In genomic region chr3:80803211-80803610, GRCm38 (mm10) we compare ENCODE assay signal across 12 mouse cellular contexts. TPM values are rescaled to one million over a fixed set of nuclear protein-coding genes. Genes with fewer than 3 reads are reported as not detected.
DNase-seq lines count a peak whose midpoint lies in the region; ATAC-seq and TF ChIP-seq lines count a peak whose summit lies in the region.
"Had no signal": no experiment of that assay in that cellular context is flagged by ENCODE, and none has a peak within 500 bp of the region (broad histone marks: within the 10 kb centered on the region; RNA-seq: fewer than 3 reads in every experiment).

No protein-coding gene starts in this region.

- ATAC-seq in lung, embryonic 15.5 days (ENCODE audit: borderline replicate concordance, extremely low read depth, low FRiP score, low TSS enrichment) = no peak
- ATAC-seq in forebrain, embryonic 11.5 days (replicated peaks; ENCODE audit: low FRiP score) = no peak
- ATAC-seq in intestine, embryonic 15.5 days = peak; percentile 48
- no peak for ATAC-seq in megakaryocyte-erythroid progenitor cell, adult 5-6 weeks (replicated peaks; ENCODE audit: low FRiP score, low TSS enrichment, poor library complexity, severe bottlenecking)

- 0 out of 2 replicates have a peak overlapping the region, but pooled peaks have one; percentile 76 for H3K4me2 ChIP-seq in lung, embryonic 15.5 days
- H3K4me2 ChIP-seq in forebrain, embryonic 11.5 days (ENCODE audit: low read depth, low read length, severe bottlenecking) = peak overlapping the region; percentile 50
- peak overlapping the region; percentile 92 for H3K4me2 ChIP-seq in intestine, embryonic 15.5 days (replicated peaks)

- no peak for TF ChIP-seq CTCF in olfactory bulb, adult 2 months (IDR thresholded peaks at IDR 0.05; ENCODE audit: insufficient read depth, low read depth, low read length)

- no peak for DNase-seq in lung, postnatal 25 days (ENCODE audit: low spot score)
- DNase-seq in forebrain, embryonic 11.5 days (ENCODE audit: low spot score) = no peak
- DNase-seq in adipocyte (ENCODE audit: low spot score) = no peak
- DNase-seq in layer of hippocampus, adult 11-12 months (ENCODE audit: low spot score) = no peak

- H3K9ac ChIP-seq in lung, embryonic 15.5 days = no peak overlapping the region
- peak overlapping the region; percentile 50; the same call in 1 of the 2 replicates for H3K9ac ChIP-seq in forebrain, embryonic 11.5 days (ENCODE audit: low read length)
- H3K9ac ChIP-seq in intestine, embryonic 15.5 days = no peak overlapping the region
- H3K9ac ChIP-seq: heart, embryonic 12.5 days; liver, postnatal 0 days had no signal

- no peak overlapping the region for H3K27ac ChIP-seq in lung, embryonic 15.5 days
- H3K27ac ChIP-seq in forebrain, embryonic 11.5 days (ENCODE audit: low read depth, low read length) = no peak overlapping the region
- no peak overlapping the region for H3K27ac ChIP-seq in intestine, embryonic 15.5 days
- H3K27ac ChIP-seq in olfactory bulb, adult 2 months (ENCODE audit: insufficient read depth, low read depth, low read length) = peak overlapping the region; percentile 96

- no peak for TF ChIP-seq POLR2A in olfactory bulb, adult 2 months (IDR thresholded peaks at IDR 0.05; ENCODE audit: insufficient read depth, low read depth, low read length)

- 62% methylated on average over 8 of the region's 8 CpGs for WGBS in lung, embryonic 15.5 days
- 46% methylated on average over 8 of the region's 8 CpGs for WGBS in forebrain, embryonic 11.5 days
- 61% methylated on average over 8 of the region's 8 CpGs for WGBS in intestine, embryonic 15.5 days
- WGBS in olfactory bulb, adult 2 months = 19% methylated on average over 8 of the region's 8 CpGs

- H3K4me1 ChIP-seq in lung, embryonic 15.5 days = peaks cover 11% of the 10 kb centered on the region
- H3K4me1 ChIP-seq in forebrain, embryonic 11.5 days (replicated peaks; ENCODE audit: control insufficient read depth, insufficient read depth, low read length) = 0 out of 2 replicates have a peak, but pooled peaks cover 2% of the 10 kb centered on the region
- peaks cover 11% of the 10 kb centered on the region; the same call in 1 of the 2 replicates for H3K4me1 ChIP-seq in intestine, embryonic 15.5 days (replicated peaks)
- H3K4me1 ChIP-seq in olfactory bulb, adult 2 months (ENCODE audit: control insufficient read depth, insufficient read depth, low read length) = no peaks in the 10 kb centered on the region

- H3K36me3 ChIP-seq in lung, embryonic 15.5 days = no peaks in the 10 kb centered on the region
- H3K36me3 ChIP-seq in forebrain, embryonic 11.5 days (ENCODE audit: control insufficient read depth, insufficient read depth, low read length) = no peaks in the 10 kb centered on the region
- no peaks in the 10 kb centered on the region for H3K36me3 ChIP-seq in intestine, embryonic 15.5 days
- H3K36me3 ChIP-seq: G1E; heart, embryonic 12.5 days had no signal

- H3K4me3 ChIP-seq in lung, embryonic 15.5 days = no peak overlapping the region
- peak overlapping the region; percentile 47 for H3K4me3 ChIP-seq in forebrain, embryonic 11.5 days (ENCODE audit: low read depth, low read length)
- H3K4me3 ChIP-seq in intestine, embryonic 15.5 days (replicated peaks) = no peak overlapping the region
- H3K4me3 ChIP-seq in olfactory bulb, adult 2 months (ENCODE audit: insufficient read depth, low read depth, low read length) = peak overlapping the region; percentile 64
- H3K4me3 ChIP-seq: myocyte had no signal

- no peaks in the 10 kb centered on the region for H3K9me3 ChIP-seq in lung, embryonic 15.5 days
- H3K9me3 ChIP-seq in forebrain, embryonic 11.5 days (ENCODE audit: control insufficient read depth, low read length) = no peaks in the 10 kb centered on the region
- no peaks in the 10 kb centered on the region for H3K9me3 ChIP-seq in intestine, embryonic 15.5 days
- H3K9me3 ChIP-seq: G1E; heart, embryonic 12.5 days had no signal

- peaks cover 28% of the 10 kb centered on the region for H3K27me3 ChIP-seq in lung, embryonic 15.5 days
- H3K27me3 ChIP-seq in forebrain, embryonic 11.5 days (ENCODE audit: control insufficient read depth, insufficient read depth, low read length) = no peaks in the 10 kb centered on the region; the same call in 1 of the 2 replicates
- peaks cover 19% of the 10 kb centered on the region for H3K27me3 ChIP-seq in intestine, embryonic 15.5 days (replicated peaks)

RNA-seq across cellular contexts. Expression of gene Gria2, which starts 0.6 kb away (rescaled TPM):
- polyA plus RNA-seq in lung, embryonic 15.5 days (2015; fragmentation: Nextera tagmentation; extraction: Ambion mirVana) = 0.38 and 0.46 TPM in 2 replicates
- polyA plus RNA-seq in forebrain, embryonic 11.5 days (2014; fragmentation: Nextera tagmentation; extraction: Ambion mirVana) = 14.6 and 14.7 TPM in 2 replicates
- polyA plus RNA-seq in intestine, embryonic 15.5 days (2015; fragmentation: Nextera tagmentation; extraction: Ambion mirVana) = 2.4 TPM in 2 replicates
- 211 and 295 TPM in 2 replicates for polyA plus RNA-seq in olfactory bulb, adult 2 months (2012; ENCODE audit: insufficient read depth, insufficient read length, low replicate concordance, missing spikeins)
- total RNA-seq in megakaryocyte-erythroid progenitor cell, adult 5-6 weeks (2014; fragmentation: Nextera tagmentation) = not detected in 2 replicates
- not detected in 2 replicates for total RNA-seq in megakaryocyte-erythroid progenitor cell, adult 5-6 weeks (2017)
- polyA plus RNA-seq: G1E; liver, postnatal 0 days; myocyte had no signal

Comparison
In these comparisons a context has a peak if more than half of its experiments do, and no peak if none do; other contexts are left out.
1. H3K4me3 ChIP-seq: peak in forebrain, embryonic 11.5 days (single experiment) and olfactory bulb, adult 2 months (single experiment); none in lung, embryonic 15.5 days (single experiment) and intestine, embryonic 15.5 days (single experiment).
2. RNA of gene Gria2, which starts 0.6 kb away (polyA plus RNA-seq): 211 to 295 TPM in olfactory bulb, adult 2 months; 14.6 to 14.7 TPM in forebrain, embryonic 11.5 days, 2.4 TPM in intestine, embryonic 15.5 days and 0.38 to 0.46 TPM in lung, embryonic 15.5 days; every median in the first group is over 10 times any median in the second.
3. Peak in every context shown above with its lines, with median percentiles within 50 percentile points of each other: H3K4me2 ChIP-seq.